Mouse (Mus musculus): Measurements from ENCODE around the gene Cyp1b1.

The Cyp1b1 gene

DNA sequence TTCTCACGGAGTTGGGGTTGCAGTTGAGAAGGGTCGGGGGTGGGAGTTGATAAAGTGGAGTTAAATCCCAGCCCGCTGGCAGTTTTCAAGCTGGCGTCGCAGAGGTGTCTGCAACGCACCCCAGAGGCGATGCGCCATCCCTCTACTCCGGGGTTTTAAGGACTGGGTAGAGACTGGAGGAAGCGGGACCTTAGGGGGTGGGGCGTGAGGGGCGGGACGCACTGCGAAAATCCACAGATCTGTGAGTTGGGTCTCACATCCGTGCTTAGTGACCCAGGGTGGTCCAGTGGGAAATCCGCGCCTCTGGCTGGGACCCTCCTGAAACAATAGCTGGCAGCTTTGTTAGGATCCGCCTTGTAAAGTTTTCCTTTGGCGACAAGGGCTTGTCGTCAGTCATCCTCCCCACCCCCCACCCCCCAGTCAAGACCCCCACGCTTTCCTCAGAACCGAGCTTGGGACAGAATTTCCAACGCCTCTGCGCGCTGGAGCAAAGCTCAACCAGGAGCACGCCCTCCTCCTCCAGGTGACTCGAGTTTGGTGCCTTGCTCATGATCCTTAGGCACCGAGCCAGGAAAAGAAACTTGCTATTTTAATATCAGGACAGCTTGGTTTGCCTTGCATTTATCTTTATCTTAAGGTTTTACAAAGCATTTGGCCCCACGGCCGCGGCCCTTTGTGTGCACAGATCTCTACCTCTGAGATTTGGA lies at the start of gene Cyp1b1:
Cyp1b1 (minus strand) TSS at position 131 of the 707 bp plus-strand sequence.
- DNase-seq = no peak

DNA sequence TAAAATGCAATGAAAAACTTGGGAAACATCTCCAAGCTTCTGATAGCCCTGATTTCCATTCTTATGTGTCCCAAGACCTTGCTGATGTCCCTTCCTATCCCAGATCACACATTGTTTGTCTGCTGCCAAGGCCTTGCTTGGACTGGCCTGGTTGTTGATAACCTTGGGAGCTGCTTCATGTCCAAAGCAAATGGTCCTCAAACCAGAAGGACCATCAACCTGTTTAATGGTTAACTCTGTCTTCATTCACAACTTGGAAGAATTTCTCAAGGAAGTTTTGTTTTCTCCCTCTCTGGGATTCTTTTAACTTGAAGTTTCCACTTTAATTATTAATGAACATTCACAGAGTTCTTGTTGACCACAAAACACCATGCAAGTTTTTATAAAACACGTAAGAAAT lies 47.0 kb upstream of the Cyp1b1 start:
- DNase-seq = no peak

DNA sequence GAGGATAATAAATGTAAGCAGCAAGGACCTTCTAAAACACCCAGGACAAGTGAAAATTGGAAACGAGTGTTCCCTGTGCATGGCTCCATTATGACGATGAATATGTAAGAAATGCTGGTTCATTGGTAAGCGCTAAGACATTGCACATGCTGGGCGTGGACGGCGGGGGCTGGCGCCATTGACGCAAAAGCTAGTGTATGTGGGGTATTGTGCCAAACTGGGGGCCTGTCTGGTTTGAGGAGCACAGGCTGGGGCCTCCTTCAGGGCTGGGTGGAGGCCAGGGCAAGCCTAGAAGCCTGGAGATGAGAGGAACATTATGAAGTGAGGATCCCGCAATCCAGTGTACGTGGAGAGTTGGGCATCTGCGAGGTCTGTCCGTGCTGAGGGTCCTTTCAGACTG lies 39.0 kb upstream of the Cyp1b1 start:
- no peak for DNase-seq

DNA sequence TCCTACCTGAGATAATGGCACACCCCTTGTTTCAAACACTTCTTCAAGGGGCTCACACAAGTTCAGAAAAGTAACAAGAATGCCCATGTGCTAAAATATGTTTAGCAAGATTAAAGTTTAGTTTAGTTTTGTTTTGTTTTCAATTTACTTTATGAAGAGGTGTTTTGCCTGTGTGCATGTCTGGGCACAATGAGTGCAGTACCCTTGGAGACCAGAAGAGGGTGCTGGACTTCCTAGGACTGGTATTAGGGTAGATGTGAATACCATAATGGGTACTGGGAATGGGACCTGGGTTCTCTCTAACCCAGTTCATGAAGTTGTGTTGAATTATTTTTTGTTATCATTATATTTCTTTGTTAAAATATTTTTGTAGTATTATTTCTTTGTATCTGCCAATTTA lies 38.0 kb upstream of the Cyp1b1 start:
- DNase-seq = no peak

DNA sequence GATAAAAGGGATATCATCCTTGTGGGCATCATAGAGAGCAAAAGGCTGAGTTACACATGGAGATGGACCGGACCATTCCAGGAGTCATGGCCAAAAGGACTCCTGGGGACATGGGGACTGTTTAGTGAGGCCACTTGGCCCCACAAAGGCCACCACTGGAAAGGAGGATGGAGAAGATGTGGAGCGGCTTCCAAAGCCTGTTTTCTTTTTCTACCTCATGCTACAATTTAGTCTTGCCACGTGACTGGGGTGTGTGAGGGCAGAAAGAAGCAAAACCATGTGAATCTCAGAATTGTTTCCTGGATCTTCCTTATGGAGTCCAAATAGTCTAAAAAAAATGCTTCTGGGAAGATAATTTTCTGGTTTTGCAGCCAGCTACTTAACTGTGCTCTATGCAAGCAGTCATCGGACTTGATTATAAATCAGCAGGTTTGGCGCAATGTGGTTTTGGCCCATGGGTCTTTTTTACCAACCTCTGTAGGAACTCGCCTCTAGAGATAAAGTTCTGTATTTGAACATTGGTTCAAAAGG lies 36.9 kb upstream of the Cyp1b1 start:
- DNase-seq = no peak

DNA sequence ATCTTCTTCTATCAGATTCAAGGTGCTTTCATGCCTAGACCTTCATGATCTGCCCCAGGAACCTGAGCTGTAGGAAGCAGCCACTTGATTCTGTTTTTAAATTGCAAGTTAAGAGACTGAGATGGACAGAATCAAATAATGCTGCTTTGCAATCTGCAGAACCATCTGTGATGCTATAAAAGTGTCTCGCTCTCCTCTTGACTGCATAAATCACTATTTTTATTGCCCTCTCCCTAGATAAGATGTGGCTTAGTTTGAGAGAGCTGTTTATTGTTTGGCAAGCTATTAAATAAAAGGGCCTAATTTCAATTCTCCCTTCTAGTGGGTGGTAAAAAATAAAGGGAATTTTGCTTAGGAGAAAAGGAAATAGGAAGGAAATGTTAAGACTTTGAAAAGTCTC lies 34.8 kb upstream of the Cyp1b1 start:
- DNase-seq = no peak

DNA sequence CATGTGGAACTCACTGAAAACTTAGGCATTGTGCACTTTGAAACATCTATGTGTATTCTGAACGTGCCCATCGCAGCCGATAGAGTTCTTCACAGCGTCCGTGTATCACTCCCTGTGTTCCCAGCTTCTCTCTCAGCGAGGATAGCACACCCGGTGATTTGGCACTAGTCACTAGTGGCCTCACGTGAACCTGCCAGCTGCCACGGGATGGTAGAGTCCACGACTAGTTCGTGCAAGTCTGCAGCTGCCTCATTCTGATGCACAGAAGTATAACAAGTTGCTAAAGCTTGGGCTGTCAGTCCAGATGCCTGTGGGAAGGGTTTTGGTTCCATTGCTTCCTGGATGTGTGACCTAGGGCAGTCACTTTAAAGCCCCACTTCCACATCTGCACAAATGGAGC lies 32.1 kb upstream of the Cyp1b1 start:
- no peak for DNase-seq

DNA sequence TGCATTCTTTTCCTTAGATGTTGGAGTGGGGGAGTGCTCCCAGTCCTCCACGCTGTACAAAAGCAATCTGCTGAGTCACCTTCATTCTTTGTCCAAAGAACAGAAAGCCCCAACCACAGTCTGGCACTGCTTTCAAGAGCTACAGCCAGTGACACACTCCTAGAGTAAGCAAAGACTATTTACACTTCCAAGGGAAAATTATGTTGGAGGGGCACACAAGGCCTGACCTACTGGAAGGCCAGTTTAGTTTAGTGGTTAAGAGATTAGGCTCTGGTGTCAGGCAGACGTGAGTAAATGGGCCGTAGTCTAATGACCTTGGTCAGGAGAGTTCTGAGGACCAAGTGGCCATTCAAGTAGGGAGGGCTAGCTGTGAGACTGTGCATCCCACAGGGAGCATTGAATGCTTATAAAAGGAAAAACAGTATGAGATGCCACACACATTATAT lies 31.3 kb upstream of the Cyp1b1 start:
- no peak for DNase-seq

DNA sequence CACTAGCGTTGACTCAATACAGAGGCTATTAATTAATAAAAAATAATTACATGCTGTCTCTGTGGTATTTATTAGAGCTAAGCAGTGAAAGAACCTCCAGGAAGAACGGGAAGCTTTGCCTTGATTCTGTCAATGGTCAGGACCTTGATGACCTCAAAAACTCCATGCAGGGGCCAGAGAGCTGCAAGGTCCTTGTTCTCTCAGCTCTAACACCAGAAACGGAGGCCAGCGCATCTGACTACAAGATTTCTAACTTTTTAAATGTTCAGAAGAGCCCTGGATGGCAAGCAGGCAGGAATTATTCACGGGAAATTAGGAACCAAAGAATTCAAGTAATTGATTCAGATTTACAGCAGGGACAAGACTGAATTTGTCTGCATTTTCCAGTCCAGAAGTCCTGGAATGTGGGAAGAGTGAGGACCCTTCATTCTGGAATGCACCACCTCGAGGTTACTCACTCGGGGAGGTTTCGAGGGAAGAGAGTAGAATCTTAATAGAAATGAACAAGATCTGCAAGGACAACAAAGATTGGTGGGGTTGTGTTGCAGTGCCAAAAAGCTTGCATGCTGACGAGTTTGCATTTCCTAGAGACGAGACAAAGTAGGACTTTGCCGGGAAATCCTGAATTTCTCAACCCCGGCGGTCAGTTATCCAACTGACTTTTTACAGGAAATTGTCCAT lies 30.3 kb upstream of the Cyp1b1 start:
- DNase-seq = no peak

DNA sequence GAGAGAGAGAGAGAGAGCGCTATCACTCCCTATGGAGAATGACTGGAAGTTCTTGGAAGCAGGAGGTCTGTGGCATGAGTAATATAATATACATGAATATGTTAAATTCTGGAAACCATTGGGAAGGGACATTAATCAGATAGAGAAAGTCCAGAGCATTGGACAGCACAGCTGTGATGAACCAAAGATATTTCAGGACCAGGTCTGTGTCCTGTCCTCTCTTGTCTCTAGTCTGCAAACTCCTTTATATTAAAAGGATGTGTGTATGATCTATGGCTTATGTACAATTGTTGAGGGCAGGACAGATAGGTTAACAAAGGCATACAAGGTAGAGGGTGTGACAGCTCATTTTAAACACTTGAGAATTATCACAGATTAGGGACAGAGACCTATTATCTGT lies 28.6 kb upstream of the Cyp1b1 start:
- no peak for DNase-seq

DNA sequence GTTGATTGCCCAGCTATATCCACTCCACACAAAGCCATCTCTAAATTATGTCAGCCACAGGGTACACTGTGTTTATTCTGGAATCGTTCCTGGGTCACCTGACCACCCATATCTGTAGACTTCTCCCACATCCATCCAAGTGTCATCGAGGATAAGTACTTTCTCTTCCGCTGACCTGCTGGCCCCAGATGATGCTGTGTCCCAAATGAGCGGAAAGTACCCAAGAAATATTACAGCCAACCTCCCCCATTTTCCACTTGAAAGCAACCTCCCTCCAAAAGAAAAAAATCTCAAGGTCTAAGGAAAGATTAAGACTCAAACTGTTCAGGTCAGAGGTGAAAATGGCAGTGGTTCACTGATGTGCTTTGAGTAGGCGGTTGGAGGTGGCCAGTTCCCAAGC lies 27.8 kb upstream of the Cyp1b1 start:
- DNase-seq = no peak

DNA sequence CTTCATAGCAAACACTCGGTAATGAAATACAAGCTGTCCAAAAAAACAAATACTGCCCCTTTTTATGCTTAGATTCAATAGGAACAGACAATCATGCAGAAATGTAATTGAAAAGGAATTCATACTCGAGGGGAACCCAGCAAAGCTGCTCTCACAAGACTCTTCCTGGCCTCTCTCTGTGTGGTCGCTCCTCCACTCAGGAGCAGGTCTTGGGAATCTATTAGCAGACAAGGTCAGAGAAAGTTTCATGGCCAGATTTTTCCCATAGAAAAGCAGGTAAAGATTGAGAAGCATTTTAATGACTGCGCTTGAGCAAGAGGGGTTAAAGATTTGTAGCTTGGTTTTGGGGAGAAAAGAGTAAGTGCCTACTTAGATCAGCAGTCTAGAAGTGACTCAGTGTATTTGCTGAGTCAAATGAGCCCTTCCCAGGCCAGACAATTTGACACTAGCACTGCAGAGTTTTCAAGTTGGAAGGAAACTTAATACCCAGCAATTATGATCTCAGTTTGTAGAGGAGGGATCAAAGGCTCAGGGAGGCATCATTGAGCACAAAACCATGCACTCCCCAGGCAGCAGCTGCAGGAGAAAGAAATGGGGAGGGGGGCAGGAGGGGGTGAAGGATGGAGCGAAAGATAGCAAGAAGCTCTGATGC lies 24.1 kb upstream of the Cyp1b1 start:
- no peak for DNase-seq

DNA sequence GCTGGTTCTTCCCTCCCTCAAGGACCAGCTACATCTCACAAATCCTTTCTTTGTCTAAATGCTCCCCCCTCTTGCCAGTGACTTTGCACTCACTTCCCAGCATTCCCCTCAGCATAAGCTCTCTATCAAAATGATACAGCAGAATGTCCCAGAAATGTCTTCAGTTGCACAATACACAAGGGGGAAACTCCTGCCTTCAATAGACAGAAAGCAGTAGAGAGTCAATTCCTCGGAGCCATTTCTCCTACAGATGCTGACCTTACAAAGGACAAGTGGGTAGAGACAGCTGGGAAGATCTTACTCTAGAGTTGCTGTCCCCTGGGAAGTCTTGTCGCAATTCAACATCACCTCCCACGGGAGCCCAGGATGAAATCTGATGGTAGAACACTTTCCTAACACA lies 22.7 kb upstream of the Cyp1b1 start:
- no peak for DNase-seq

DNA sequence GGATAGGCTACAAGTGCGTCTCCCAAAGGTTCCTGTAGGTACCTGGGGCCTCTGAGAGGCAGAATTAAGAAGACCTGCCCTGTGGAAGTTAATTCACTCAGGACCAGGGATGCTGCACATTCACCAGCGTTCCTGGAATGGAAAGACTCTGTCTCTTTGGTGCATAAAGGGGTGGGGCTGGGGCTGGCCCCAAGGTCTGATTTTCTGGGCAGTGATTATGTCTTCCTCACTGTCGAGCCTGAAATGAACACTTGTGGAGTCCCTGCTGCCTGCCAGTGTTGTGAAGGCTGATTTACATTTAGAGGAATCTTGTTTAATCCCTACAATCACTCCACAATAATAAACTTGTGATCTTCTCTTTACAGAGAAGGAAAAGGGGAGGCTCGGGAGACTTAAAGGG lies 18.2 kb upstream of the Cyp1b1 start:
- no peak for DNase-seq

DNA sequence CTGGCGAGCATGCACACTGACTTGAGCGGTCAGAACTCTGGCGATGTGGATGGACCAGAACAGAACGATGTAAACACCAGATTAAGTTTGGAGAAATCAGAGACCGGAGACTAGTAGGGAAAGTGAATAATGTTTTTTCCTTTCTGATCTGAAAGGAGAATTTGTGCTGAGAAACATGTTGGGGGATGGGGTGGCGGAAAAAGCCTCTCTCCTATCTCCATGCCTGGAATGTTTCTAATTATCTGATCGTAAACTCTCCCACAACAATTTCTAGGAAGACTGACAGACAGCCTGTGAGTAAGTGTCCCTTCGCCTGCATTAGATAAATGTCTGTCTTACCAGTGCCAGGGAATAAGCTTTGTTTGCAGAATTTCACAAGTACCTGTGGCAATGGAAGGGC lies 16.1 kb upstream of the Cyp1b1 start:
- no peak for DNase-seq

DNA sequence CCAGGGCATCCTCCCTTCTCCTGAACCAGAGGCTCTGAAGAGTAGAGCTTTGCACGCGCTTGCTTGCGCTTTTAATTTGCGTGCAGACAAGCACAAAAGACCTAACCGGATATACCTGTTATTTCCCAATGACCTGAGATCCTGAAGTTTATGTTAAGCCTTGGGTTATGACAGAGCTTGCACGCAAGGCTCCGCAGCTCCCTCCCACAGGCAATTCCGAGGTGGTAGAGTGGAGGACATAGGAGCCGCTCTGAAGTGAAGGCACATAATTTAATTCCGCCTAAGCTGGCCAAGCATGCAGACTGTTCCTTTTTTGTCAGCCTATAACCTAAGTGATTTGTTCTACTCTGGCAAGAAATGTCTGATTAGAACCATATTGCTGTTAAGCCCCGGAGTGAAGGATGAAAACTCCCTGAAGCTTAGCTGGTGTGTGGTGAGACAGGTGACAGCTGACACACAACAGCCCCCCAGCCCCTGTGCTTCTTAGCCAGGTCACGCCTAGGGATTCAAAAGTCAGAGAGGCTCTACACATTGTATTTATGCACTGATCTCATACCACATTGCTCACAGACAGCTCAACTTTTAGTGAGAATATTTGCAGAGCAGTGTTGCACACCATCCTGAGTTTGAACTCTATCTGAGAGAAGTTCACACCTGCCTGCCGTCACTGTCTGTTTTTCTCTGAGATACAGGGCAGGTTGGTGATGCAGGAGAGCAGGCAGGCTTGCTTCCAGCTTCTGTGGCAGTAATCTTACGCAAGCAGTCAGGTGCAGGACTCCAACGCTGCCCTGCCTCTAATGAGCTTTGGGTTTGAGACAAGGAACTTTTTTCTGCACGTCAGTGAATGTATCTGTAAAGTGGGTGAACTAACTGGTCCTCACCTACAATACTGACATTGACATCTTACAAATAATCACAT lies 14.0 kb upstream of the Cyp1b1 start:
- DNase-seq = no peak

DNA sequence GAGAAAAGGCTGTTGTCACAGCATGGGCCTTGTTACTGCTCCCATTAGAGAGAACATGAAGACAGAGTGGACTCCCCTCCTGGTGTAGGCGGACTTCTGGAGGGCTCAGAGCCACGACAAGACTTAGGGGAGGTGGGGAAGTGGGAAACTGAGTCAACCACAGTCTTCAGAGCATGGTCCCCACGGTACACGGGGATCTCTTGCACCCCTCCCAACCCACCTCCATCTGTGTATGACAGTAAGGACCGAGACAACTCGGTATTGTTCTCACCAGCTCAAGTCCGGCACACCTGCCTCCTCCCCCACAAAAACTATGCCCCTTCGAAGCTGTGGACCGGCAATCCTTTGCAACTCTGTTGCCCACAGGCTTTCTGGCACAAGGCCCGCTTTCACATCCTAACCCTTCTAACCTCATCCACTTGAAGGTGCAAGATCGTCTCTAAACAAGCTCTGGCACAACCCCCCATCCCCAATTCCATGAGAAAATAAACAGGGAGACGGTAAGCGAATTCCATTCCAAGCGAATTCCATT lies 13.3 kb upstream of the Cyp1b1 start:
- DNase-seq = no peak

DNA sequence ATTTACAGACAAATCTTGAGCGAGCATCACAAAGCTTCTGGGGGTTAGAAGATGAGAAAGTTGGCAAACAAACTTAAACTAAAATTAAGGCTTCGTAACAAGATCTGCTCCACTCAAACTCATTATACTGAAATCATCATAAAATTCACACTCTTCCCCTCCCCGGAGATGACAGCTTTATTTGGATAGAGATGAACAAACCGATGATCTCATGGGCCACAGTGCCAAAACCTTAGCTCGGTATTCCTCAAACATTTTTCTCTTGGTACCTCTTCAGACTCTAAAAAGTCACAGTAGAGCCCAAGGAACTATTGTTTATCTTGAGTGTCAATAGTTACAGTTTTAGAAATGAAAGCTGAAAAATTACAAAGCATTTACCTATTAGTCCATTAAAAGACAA lies 11.8 kb upstream of the Cyp1b1 start:
- no peak for DNase-seq

DNA sequence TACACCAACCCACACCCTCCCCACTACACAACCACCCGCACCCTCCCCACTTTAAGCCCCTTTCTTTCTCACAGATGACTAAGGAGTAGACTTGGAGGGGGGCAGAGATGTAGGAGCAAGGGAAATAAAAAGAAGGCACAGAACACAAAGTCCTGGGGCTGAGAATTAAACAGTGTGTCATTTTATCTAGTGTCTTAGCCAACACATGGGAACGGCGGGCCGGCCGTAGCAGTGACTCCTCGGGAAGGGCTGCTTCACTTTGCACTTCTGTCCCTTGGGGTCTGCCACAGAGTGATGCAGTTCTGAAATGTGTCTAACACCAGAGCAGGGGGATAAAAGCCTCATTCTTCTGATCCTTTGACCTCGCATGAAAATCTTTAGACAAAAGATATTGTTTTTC lies 5.8 kb upstream of the Cyp1b1 start:
- DNase-seq = no peak

DNA sequence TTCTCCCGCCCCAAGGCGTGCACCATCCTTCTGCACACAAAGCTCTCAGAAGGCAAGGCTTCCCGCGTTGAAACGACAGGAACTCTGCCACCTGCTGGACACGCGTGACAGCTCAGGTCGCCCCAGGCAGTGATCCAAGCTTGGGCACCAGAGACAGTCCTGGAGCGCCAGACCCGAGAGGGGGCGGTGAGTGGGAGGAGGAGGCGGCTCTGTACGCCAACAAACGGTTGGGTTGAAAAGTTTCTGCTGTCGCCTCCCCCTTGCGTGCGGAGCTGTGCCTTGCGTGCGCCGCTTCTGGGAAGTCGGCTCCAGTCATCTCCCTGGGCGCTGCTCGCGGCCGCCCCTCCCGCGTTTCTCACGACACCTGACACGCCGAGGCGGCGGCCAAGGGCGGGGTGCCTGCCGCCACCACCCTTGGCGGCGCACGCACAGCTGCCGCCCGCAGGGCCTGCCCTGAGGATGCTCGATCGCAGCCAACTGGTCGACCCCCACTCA lies 835 bp upstream of the Cyp1b1 start:
- peak; percentile 73 to 81 for DNase-seq

DNA sequence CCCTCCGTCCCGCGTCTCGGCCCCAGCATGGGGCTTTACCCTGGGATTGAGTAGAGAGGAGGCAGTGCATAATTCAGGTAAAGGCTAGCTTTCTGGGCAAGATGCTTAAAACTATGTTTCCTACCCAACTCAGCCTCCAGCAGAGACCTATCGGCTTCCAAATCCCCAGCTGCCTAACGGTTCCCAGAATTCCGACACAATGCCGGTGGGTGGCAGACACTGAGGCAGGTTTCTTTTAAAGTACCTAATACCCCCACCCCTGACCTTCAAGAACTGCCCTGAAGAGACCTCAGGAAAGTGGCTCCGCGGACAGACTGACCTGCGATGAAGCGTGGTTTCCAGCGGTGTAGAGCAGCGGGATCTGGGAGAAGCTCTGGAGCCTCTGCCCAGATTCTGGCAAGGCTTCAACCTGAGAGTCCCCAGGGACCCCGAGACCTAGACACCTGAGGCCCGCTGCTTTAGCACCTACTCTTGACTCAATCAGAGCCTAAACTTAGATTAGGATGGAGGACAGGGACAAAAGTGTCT lies 429 bp downstream of the Cyp1b1 start:
- DNase-seq = no peak
